Mouse (Mus musculus): Measurements from ENCODE around the gene Gtsf1l. TPM values are rescaled to one million over a fixed set of nuclear protein-coding genes. Genes with fewer than 3 reads are reported as not detected.

The Gtsf1l gene
- polyA plus RNA-seq, 1 experiment from 2014 or later: not detected

GRCm38 (mm10) chr2:163111413-163112201 is 24.0 kb upstream of the Gtsf1l start:
- Histone ChIP-seq H3K36me3 (ENCODE audit: control insufficient read depth, insufficient read depth, low read length) (no peaks in the 10 kb centered on the region), H3K27me3 (replicated peaks; ENCODE audit: control insufficient read depth, insufficient read depth, low read length) (no peaks in the 10 kb centered on the region), H3K4me2 (ENCODE audit: low read length) (peak overlapping the region; percentile 6; the same call in 1 of the 2 replicates), H3K9ac (ENCODE audit: low read depth, low read length) (no peak overlapping the region), H3K4me1 (ENCODE audit: control insufficient read depth, insufficient read depth, low read depth, low read length) (peaks cover 15% of the 10 kb centered on the region), H3K27ac (ENCODE audit: low read depth, low read length) (peak overlapping the region; percentile 81), H3K4me3 (ENCODE audit: low read length) (no peak overlapping the region), H3K9me3 (ENCODE audit: control insufficient read depth, low read length) (no peaks in the 10 kb centered on the region)
- 15% methylated on average over 16 of the region's 16 CpGs for WGBS
- peak; percentile 70 for ATAC-seq

GRCm38 (mm10) chr2:163110706-163111105 is 23.1 kb upstream of the Gtsf1l start:
- no peak overlapping the region for H3K9ac ChIP-seq (ENCODE audit: low read depth, low read length)
- no peak overlapping the region for H3K4me3 ChIP-seq (ENCODE audit: low read length)
- 96% methylated on average over 1 of the region's 1 CpGs for WGBS
- ATAC-seq: no peak
- H3K4me1 ChIP-seq (ENCODE audit: control insufficient read depth, insufficient read depth, low read depth, low read length): peaks cover 15% of the 10 kb centered on the region
- no peak overlapping the region for H3K4me2 ChIP-seq (ENCODE audit: low read length)
- no peak overlapping the region; the same call in 1 of the 2 replicates for H3K27ac ChIP-seq (ENCODE audit: low read depth, low read length)
- H3K36me3 ChIP-seq (ENCODE audit: control insufficient read depth, insufficient read depth, low read length): no peaks in the 10 kb centered on the region
- H3K9me3 ChIP-seq (ENCODE audit: control insufficient read depth, low read length): no peaks in the 10 kb centered on the region
- peaks cover 3% of the 10 kb centered on the region for H3K27me3 ChIP-seq (replicated peaks; ENCODE audit: control insufficient read depth, insufficient read depth, low read length)

DNA sequence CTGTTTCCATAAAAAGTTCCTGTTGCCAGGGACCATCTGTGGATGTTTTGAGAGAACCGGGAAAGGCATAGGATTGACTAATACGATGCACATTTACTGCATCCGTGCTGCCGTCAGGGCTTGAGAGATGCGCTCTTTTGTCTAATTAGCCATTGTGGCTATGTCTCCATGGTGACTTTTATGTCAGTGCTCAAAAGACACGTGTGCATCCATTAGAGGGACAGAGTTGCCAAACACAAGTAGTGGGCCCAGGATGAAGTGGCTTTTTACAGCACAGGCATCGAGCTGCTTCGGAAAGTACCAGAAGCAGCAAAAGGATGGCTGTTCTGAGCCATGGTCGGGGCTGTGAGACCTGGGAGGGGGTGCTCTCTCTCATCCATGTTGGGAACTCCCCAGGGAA is 20.7 kb upstream of the Gtsf1l start:
- no peak overlapping the region for H3K9ac ChIP-seq (ENCODE audit: low read depth, low read length)
- 27% methylated on average over 9 of the region's 9 CpGs for WGBS
- H3K4me1 ChIP-seq (ENCODE audit: control insufficient read depth, insufficient read depth, low read depth, low read length): peaks cover 15% of the 10 kb centered on the region
- no peak overlapping the region for H3K4me2 ChIP-seq (ENCODE audit: low read length)
- H3K27me3 ChIP-seq (replicated peaks; ENCODE audit: control insufficient read depth, insufficient read depth, low read length): peaks cover 6% of the 10 kb centered on the region
- H3K36me3 ChIP-seq (ENCODE audit: control insufficient read depth, insufficient read depth, low read length): no peaks in the 10 kb centered on the region
- H3K4me3 ChIP-seq (ENCODE audit: low read length): no peak overlapping the region
- H3K9me3 ChIP-seq (ENCODE audit: control insufficient read depth, low read length): no peaks in the 10 kb centered on the region
- ATAC-seq: no peak
- no peak overlapping the region for H3K27ac ChIP-seq (ENCODE audit: low read depth, low read length)

GRCm38 (mm10) chr2:163104086-163104770 is 16.6 kb upstream of the Gtsf1l start:
- Histone ChIP-seq H3K27ac (ENCODE audit: low read depth, low read length) (no peak overlapping the region), H3K4me1 (ENCODE audit: control insufficient read depth, insufficient read depth, low read depth, low read length) (peaks cover 15% of the 10 kb centered on the region), H3K9me3 (ENCODE audit: control insufficient read depth, low read length) (no peaks in the 10 kb centered on the region), H3K4me3 (ENCODE audit: low read length) (no peak overlapping the region), H3K4me2 (ENCODE audit: low read length) (no peak overlapping the region), H3K9ac (ENCODE audit: low read depth, low read length) (no peak overlapping the region), H3K36me3 (ENCODE audit: control insufficient read depth, insufficient read depth, low read length) (no peaks in the 10 kb centered on the region), H3K27me3 (replicated peaks; ENCODE audit: control insufficient read depth, insufficient read depth, low read length) (peaks cover 9% of the 10 kb centered on the region)
- ATAC-seq: no peak
- WGBS: 69% methylated on average over 13 of the region's 13 CpGs

DNA sequence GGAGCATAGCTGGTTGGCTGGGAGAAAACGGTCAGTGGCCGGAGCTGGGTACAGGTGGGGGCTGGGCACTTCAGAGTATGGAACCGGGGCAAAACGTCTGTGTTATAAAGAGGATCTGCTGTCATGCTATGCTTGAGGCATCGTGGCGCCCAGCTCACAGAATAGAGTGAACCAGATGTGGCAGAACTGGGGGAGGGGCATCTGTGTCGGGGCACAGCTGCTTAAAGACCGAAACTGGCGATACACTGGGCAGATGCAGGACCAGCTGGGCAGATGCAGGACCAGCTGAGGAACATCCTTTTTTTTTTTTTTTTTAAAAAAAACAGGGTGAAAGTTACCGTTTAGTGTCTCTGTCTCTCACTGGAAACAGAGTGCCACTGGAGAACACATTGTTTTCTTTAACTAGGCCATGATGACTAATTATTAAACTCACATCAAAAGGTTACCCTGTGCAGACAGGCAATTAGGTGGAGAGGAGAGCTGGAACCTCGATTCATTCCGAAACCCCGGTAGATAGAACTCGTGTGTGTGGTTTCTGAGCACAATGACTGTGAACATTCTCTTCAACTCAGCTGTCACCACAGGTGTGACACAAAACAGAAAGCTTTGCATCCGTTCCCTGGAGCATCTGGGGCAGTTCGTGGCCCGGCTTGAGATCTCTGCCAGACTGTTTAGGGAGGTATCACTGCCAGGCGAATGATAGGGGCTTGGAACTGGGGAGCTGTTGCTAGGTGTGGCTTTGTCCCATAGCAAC is 15.4 kb upstream of the Gtsf1l start:
- Histone ChIP-seq H3K27ac (ENCODE audit: low read depth, low read length) (no peak overlapping the region), H3K9ac (ENCODE audit: low read depth, low read length) (no peak overlapping the region), H3K4me1 (ENCODE audit: control insufficient read depth, insufficient read depth, low read depth, low read length) (peaks cover 11% of the 10 kb centered on the region), H3K9me3 (ENCODE audit: control insufficient read depth, low read length) (no peaks in the 10 kb centered on the region), H3K4me2 (ENCODE audit: low read length) (no peak overlapping the region), H3K36me3 (ENCODE audit: control insufficient read depth, insufficient read depth, low read length) (no peaks in the 10 kb centered on the region), H3K4me3 (ENCODE audit: low read length) (no peak overlapping the region), H3K27me3 (replicated peaks; ENCODE audit: control insufficient read depth, insufficient read depth, low read length) (peaks cover 9% of the 10 kb centered on the region)
- 55% methylated on average over 18 of the region's 18 CpGs for WGBS
- ATAC-seq: no peak

DNA sequence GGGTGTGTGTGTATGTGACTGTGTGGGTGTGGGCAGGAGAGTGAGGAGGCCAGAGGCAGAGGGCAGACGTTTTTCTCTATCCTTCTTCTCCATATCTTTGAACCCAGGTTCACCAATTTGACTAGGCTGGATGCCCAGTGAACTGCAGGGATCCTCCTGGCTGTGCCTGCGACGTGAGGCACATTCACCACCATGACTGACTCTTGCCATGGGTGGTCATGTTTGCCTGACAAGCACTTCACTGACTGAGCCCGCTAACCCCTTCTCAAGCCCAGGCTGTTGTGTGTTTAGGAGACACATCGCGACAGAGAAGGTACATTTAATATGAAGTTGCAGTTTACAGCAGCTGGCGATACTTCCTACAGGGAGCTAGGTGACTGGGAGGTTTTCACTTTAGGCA is 14.6 kb upstream of the Gtsf1l start:
- no peak for ATAC-seq
- Histone ChIP-seq H3K27me3 (replicated peaks; ENCODE audit: control insufficient read depth, insufficient read depth, low read length) (peaks cover 9% of the 10 kb centered on the region), H3K9ac (ENCODE audit: low read depth, low read length) (no peak overlapping the region), H3K4me1 (ENCODE audit: control insufficient read depth, insufficient read depth, low read depth, low read length) (peaks cover 11% of the 10 kb centered on the region), H3K4me3 (ENCODE audit: low read length) (no peak overlapping the region), H3K27ac (ENCODE audit: low read depth, low read length) (no peak overlapping the region), H3K9me3 (ENCODE audit: control insufficient read depth, low read length) (no peaks in the 10 kb centered on the region), H3K36me3 (ENCODE audit: control insufficient read depth, insufficient read depth, low read length) (no peaks in the 10 kb centered on the region), H3K4me2 (ENCODE audit: low read length) (no peak overlapping the region)
- WGBS: 49% methylated on average over 7 of the region's 7 CpGs

DNA sequence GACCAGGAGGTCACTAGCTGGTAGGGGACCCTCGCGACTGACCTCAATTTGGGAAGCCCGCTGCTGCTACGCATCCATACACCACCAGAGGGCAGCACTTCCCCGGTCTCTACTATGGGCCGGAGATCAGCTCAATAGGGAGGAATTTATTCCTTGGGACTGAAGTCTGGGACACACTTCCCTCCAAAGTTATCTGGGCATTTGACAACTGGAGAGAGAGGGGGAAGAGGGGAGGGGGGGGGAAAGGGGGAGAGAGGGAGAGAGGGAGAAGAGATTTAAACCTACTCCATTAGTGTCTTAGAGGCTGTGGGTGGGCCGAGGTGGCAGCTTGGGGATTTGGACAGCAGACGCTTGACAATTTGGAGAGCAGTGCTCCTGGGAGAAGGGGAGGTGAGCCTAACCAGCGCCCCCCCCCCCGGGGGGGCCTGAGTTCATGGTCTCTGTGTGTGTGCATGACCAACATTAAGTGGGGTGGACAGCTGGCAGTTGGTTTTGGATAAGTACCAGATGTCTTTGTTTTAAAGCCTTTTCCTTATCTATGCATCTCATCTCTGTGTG is 14.1 kb upstream of the Gtsf1l start:
- H3K27me3 ChIP-seq (replicated peaks; ENCODE audit: control insufficient read depth, insufficient read depth, low read length): peaks cover 9% of the 10 kb centered on the region
- no peaks in the 10 kb centered on the region for H3K36me3 ChIP-seq (ENCODE audit: control insufficient read depth, insufficient read depth, low read length)
- H3K4me2 ChIP-seq (ENCODE audit: low read length): no peak overlapping the region
- ATAC-seq: no peak
- H3K27ac ChIP-seq (ENCODE audit: low read depth, low read length): no peak overlapping the region
- no peak overlapping the region for H3K4me3 ChIP-seq (ENCODE audit: low read length)
- peaks cover 11% of the 10 kb centered on the region for H3K4me1 ChIP-seq (ENCODE audit: control insufficient read depth, insufficient read depth, low read depth, low read length)
- H3K9me3 ChIP-seq (ENCODE audit: control insufficient read depth, low read length): no peaks in the 10 kb centered on the region
- no peak overlapping the region for H3K9ac ChIP-seq (ENCODE audit: low read depth, low read length)
- 5% methylated on average over 10 of the region's 10 CpGs for WGBS

- Histone ChIP-seq H3K27me3 (replicated peaks; ENCODE audit: control insufficient read depth, insufficient read depth, low read length) (0 out of 2 replicates have a peak, but pooled peaks cover 6% of the 10 kb centered on the region), H3K9ac (ENCODE audit: low read depth, low read length) (no peak overlapping the region), H3K4me3 (ENCODE audit: low read length) (no peak overlapping the region), H3K27ac (ENCODE audit: low read depth, low read length) (no peak overlapping the region), H3K36me3 (ENCODE audit: control insufficient read depth, insufficient read depth, low read length) (no peaks in the 10 kb centered on the region), H3K9me3 (ENCODE audit: control insufficient read depth, low read length) (no peaks in the 10 kb centered on the region), H3K4me1 (ENCODE audit: control insufficient read depth, insufficient read depth, low read depth, low read length) (peaks cover 11% of the 10 kb centered on the region), H3K4me2 (ENCODE audit: low read length) (no peak overlapping the region)
- WGBS: 73% methylated on average over 5 of the region's 5 CpGs
- ATAC-seq: no peak
These were observed 12.9 kb upstream of the Gtsf1l start for GRCm38 (mm10) chr2:163100551-163100950.

Data from hindbrain, embryonic 16.5 days (tissue).